Mouse (Mus musculus) layer of hippocampus, adult 8-10 months (tissue): ENCODE data around the gene Slc13a4. TPM values are rescaled to one million over a fixed set of nuclear protein-coding genes. Genes with fewer than 3 reads are reported as not detected.
A peak's percentile ranks its signal among the peaks of the same experiment; 100 is the strongest.

Source experiments
- DNase-seq, 2 experiments: peaks; one replicate each; pipeline ENCODE4 v3.0.0; 2022; ENCODE audit warnings: low spot score in 2 of 2
- total RNA-seq, 4 experiments: library from RNA; stranded (reverse); gene quantifications; 2 replicates each; pipeline ENCODE4 v1.2.4; 2022

The Slc13a4 gene
- total RNA-seq, 4 experiments from 2014 or later, result 7.1 to 11.5 (median 8.5) TPM

DNA sequence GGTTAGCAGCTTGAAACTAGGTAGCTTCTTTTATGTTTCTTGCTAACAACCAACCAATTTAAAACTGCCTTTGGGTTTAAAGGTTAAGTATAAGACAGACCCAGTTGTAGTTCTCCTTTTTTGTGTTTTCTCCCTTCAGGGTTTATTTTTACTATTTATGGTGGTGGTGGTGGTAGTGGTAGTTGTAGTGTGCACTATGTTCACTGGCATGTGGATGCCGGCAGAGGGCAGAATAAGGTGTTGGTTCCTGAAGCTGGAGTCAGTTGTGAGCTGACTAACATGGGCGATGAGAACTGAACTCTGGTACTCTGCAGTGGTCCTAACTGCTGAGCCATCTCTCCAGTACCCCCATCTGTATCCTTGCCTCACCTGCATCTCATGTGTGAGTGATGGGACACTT lies 49.0 kb downstream of the Slc13a4 start:
- no peak for DNase-seq

DNA sequence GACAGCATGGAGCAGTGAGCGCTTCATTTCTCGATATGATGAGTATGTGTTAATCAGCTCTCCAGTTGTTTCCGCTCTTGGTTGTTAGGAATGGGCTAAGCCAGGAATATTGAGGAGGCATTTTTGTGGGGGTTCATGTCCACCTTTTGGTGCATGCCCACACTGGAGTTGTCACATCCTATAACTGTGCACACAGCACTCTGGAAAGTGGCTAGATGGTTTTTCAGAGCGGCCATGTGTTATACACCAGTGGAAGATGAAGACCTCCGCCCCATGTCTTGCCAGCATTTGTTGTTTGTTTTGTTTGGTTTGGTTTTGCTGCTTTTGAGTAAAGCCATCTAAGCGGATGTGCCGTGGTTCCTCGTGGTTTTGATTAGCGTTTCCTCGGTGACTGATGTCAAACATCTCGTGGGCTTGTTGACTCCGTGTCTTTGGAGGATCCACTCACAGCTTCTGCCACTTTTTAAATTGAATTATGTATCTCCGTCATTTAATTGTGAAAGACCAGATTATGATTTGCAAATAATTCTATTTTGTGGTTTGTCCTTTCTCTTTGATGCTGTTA lies 50.2 kb downstream of the Slc13a4 start:
- no peak for DNase-seq

DNA sequence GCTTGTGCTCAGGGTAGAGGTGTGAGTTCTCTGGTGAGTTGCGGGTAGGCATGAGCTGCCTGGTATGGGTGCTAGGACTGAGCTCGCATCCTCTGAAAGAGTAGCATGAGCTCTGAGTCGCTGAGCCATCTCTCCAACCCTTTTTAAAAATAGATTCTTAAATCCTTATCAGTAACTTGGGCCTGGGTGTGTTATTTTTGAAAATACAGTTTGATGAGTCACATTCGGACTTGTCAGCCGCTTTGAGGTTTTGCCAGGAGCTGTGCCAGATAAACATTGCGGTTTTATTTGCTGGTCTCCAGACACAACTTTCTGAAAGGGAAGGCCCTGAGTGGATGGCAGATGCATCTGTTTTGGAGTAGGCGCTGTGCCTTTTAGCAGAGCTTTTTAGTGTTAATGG lies 51.2 kb downstream of the Slc13a4 start:
- DNase-seq, result peak in 1 of 2 experiments; percentile 41

DNA sequence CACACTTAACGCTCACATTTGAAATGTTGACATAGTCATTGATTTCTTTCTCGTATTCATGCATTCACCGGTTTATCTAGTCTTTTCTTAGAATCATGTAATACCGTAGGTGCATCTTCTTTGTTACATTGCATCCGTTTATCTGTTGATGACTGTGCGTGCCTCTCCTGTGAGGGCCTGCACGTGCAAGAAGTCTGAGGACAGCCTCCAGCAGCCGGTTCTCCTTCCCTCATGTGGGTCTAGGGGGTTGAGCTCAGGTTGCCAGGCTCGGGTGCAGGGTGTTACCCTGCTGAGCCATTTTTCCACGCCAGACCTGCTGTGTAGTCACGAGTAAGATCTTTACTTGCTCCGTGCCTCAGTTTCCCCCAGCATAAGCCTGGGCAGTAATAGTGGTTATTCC lies 52.9 kb downstream of the Slc13a4 start:
- no peak for DNase-seq

DNA sequence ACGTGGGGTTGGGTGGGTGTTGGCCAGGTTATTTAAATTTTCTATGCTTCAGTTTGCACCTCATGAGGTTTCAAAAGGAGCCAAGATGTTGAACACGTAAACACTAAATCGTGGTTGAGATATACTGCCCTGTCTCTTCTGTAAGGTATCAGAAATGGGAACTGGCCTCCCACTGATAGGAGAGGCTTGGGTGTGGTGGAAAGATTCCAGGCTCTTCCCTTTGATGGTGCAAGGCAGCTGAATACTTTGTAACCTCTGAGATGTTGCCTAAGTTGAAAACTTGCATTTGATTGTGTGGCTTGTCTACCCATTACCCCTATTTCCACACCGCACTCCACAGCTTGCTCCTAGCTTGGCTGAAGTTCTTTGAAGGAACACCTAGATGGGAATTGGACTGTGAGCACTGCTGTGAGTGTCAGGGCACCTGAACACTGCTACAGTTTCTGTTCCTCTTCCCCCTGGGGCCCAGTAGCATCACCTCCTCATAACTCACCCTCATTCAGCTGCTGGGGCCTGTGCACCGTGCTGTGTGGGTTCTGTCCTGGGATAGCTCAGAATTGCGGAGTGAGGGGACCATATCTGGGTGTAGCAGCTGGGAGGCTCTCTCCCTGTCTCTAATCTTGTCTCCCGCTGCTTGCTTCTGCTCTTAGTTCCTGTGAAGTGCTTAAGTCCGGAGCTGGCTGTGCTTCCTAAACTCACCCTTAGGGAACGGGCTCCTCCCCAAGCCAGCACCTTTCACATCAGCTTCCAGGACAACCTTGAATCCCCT lies 53.6 kb downstream of the Slc13a4 start:
- DNase-seq, result no peak

DNA sequence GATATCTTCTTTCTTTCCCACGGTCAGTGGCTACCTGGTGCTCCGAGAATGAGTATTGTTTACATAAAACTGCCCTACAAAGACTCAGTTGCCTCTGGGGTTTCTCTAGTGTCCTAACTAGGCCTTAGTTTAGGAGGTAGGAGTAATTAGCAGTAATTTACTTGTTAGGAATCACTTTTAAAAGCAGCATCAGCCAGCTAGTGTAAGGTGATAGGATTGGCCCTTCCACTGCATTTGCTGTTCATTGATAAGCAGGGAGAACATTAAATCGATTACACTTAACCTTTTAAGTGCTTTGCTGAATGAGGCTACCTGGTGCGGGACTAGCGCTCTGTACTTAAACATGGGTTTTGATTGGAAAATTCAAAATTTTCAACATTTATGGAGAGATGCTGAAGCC lies 54.5 kb downstream of the Slc13a4 start:
- no peak for DNase-seq

DNA sequence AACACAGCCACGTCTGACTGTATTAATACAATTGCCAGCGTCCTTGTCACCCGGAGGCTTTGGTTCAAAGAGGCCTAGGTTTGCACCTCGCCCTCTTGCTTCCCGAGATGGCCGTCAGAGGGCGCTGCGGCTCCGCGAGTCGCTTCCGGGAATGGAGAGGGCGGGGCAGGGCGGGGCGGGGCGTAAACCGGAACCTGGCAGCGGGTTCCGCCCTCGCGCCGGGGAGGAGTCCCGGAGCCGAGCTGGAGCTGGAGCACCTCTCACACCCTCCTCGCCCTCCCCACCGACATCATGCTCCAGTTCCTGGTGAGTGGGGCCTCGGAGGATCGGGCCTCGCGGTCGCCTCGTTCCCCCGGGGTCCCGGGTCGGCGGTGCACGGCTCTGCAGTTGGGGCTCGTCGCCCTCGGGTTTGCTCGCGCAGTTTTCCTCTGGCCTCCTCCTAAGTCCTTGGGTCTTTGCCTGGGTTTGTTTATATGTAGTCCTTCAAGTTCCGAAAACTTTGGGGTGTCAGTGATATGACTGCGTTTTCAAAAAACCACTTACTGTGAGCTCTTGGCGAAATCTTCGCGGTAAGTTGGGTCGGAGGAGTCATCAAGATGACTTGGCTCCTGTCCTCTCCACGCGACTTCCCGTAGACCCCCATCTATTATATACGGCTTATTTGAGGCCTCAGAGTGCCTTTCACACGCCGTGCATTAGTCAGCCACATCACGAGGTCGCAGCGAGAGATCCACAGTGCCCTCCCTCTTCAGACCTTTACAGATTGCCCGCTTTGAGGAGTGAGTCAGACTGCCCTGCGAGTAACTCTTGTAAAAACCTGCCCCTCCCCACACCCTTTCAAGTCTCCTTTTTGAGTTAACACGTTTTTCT lies 55.2 kb downstream of the Slc13a4 start:
- DNase-seq, result peak; percentile 75 to 78

DNA sequence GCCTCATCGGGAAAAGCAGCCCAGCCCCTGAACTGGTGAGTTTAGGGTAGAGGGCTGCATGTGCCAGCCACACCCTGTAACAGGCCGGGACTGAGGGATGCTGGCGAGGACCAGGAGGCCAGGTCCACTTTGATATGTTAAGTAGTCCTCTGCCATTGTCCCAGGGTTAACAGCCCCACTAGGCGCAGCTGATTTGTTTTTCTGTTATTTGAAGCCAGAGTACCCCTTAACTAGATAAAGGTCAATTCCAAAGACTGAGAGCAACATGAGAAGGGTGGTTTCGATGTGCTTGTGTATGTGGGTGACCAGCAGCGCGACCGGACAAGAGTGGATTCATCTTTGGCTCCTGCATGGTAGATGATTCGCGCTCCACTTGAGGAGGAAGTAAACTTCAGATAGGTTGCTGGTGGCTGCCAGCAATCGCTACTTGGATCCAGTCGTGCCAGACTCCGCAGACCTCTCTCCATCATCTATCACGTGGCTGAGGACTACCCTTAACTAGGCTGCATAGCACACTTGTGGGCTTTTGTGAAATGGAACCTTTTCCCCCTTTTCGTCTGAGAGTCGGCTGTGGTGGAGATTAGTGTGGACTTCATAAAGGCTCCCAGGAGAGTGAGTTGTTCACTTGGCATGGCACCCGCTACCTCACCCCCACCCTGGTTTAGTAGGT lies 56.0 kb downstream of the Slc13a4 start:
- DNase-seq, result no peak

DNA sequence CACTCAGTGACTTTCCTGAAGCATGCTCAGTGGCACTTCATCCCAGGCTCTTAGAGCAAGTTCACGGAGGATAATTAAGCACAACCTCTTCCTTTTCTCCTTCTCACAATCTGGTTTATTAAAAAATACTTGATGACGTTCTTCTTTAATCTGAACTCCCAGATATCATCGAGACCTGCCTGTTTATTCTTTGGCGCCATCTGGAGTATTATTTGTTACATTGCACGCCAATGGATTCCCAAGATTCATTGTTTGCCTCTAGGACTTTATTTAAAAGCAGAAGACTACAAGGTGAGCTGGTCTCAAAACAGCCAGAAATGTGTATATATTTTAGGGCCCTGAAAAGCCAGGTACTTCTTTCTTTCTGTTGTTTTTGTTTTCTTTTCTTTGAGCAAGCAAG lies 62.8 kb downstream of the Slc13a4 start:
- no peak for DNase-seq

DNA sequence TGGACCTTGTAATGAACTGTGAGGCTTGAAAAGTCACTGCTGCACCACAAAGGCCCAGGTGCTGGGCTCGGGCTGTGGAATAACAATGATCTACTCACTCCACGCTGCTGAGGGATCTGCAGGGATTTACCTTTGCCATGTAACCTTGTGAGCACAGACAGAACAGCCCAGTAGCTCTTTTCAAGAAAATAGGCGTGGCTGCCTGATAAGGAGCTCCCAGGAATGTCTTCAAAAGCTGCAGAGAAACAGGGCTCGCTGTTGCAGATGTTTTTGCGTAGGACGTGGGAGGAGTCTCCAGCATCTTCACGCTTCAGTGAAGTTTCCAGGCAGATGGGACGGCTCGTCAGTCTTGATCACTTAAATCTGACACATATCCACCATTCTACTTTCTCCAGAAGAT lies 63.9 kb downstream of the Slc13a4 start:
- no peak for DNase-seq

DNA sequence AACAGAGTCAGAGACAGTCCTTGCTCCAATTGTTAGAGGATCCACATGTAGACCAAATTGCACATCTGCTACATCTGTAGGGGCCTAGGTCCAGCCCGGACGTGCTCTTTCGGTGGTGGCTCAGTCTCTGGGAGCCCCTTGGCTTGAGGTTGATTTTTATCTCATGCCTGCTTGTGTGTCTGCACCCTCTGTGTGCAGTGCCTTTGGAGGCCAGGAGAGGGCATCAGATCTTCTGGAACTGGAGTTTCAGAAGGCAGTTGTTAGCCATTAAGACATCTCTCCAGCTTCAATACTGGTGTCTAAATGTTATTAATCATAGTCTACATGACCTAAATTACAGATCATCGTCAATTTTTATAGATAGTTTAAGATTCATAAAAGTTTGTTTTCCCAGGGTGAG lies 64.7 kb downstream of the Slc13a4 start:
- DNase-seq, result no peak

DNA sequence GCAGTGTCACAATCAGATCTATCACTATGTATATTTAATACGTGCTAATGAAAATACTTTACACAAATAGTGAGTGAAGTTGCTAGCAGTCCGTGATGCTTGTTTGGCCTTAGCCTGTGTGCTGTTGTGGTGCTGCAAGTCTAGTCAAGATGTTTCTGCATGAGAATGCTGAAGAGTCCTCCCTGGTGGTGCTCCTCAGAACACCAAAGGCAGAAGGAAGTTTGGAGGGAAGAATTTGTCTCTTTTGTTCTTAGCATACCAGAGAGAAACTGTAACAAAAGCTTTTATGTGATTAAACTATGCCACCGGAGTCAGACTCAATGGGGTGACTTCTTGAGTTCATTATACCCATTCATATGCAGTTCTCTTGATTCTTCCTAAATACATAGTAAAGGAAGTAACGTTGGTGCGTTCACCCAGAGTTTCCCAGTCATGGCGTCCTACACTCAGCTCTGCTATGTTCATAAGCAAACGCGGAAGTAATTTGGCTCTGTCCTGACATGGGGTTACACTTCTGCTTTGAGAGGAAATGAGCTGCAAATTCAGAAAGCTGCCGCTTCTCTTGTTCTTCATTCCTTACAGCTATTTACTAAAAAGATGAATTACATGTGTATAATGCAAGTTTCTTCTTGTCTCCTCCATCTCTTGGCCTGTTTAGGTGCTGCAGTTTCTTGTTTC lies 71.7 kb downstream of the Slc13a4 start:
- DNase-seq, result no peak

DNA sequence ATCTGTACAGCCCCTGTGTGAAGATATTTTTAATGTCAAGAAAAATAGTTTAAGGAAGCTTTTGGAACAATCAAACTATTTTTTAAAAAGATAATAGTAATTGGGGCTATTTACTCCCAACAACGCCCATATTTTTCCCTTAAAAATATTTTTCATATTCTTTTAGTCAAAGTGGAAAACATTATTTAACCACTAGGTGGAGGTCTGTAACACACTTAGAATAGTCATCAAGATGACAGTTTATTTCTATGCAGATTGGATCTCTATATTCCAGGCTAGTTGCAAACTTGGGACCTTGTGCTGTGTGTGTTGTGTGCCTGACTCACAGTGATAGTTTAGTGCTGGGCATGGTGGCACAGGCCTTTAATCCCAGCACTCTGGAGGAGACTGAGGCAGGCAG lies 78.5 kb downstream of the Slc13a4 start:
- DNase-seq, result no peak

DNA sequence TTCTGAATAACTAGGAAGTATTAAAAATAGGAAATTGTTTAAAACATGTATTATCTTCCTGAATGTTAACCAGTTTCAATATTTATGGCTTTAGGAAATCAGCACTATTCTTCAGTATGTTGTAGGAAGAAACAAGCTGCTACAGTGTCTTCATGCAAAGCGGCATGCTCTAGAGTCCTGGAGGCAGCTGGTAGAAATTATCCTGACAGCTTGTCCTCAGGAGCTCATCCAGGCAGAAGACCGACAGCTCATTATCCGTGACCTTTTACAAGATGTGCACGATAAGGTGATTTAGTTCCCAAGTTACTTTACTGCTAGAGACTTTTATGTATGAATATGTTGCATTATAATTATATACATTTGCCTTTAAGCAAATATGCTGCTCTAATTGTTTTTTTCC lies 82.2 kb downstream of the Slc13a4 start:
- peak in 1 of 2 experiments; percentile 24 for DNase-seq

Other genes with a start within 250 kb of the Slc13a4 start
- gene Cnot4, start 174.4 kb downstream of the Slc13a4 start, total RNA-seq, result 10 to 100 TPM; 45.4 to 53.9 (median 48.5) TPM
- gene Nup205, start 130.7 kb downstream of the Slc13a4 start, total RNA-seq, result 10 to 100 TPM; 26.1 to 31.8 (median 30.1) TPM
- 1 to 10 TPM; 1.1 to 3.1 (median 1.9) TPM for gene Fam180a, start 18.0 kb upstream of the Slc13a4 start, total RNA-seq
- 100 to 1,000 TPM; 215 to 260 (median 228) TPM for gene Mtpn, start 231.8 kb upstream of the Slc13a4 start, total RNA-seq